Mouse (Mus musculus): ENCODE results near the gene Wfdc1.

Gene Wfdc1

DNA sequence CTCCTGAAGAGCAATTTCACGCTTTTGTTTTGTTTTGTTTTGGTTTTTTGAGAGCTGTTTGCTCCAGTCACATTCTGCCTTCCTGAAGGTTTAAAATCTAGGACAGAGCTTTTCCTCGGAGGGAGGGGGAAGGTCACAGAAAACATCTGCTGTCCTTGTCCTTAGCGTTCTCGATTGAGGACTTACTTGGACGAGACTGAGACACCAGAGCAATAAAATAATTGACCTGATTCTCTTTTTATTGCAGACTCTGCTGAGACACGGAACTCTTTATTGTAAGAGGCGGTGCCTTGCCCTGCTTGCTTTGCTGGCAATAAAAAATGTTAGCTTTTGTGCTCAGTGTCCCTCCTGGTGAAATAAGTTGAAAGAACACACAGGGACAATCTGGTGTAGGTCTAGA is 26.4 kb upstream of the Wfdc1 start:
- no peak for DNase-seq (ENCODE audit: low read depth)

- no peak for DNase-seq (ENCODE audit: low read depth)
Observed at GRCm38 (mm10) chr8:119641058-119641457, 25.1 kb upstream of the Wfdc1 start.

DNA sequence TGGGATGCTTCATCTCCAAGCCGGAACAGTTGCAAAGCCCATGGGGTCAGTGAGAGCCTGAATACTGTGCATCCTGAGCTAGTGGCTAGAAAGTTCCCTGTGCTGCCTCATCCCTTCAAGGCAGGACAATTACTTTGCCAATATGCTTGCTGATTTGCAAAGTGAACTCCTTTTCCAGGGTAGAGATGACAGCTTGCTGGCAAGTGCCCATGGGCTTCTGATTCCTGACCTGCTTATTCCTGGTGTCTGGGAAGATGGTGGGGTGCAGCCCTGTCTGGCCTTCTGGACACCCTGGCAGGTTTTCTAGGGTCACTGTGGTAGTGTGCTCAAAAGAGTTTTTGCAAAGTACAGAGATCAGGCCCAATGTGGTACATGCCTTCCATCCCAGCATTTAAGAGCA is 23.2 kb upstream of the Wfdc1 start:
- DNase-seq (ENCODE audit: low read depth), result no peak

DNA sequence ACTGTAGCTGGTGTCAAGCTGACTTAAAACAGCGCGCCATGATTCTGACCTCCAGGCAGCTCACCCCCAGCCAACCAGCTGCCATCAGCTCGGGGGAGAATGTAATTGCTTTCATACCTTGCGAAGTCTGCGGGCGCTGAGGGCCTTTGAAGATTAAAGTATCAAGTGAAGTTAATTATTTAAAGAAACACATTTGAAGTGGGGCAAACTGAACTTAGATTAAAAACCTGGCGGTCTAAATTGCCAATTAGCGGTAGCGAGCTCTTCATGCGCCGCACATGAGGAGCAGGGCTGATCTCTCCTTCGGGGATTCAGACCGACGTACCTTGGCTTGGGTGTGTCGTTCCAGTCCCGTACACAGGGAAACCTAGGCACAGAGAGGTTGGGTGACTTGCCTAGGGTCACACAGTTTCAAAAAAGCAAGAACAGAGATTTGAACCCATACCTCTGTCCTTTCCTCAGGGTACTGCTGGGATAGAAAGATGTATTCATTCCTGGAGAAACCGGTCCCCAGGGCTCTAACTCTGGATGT is 21.7 kb upstream of the Wfdc1 start:
- DNase-seq (ENCODE audit: low read depth), result no peak

GRCm38 (mm10) chr8:119644981-119645597 is 21.1 kb upstream of the Wfdc1 start:
- DNase-seq (ENCODE audit: low read depth), result no peak

DNA sequence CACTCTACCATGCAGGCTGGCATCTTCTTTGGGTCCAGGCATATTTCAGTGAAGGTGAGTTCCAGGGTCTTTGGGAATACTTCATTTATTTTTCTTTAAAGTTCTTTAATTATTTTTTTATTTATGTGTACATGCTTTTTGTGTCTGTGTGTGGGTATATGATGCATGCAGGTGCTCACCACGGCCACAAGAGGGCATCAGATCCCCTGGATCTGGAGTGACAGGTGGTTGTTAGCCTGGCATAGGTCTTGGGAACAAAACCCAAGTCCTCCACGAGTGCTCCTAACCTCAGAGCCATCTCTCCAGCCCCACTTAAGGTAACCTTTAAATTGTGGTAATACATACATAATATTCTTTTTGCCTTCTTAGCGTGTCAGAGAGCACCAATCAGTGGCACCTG is 20.0 kb upstream of the Wfdc1 start:
- peak; percentile 8 for DNase-seq (ENCODE audit: low read depth)

DNA sequence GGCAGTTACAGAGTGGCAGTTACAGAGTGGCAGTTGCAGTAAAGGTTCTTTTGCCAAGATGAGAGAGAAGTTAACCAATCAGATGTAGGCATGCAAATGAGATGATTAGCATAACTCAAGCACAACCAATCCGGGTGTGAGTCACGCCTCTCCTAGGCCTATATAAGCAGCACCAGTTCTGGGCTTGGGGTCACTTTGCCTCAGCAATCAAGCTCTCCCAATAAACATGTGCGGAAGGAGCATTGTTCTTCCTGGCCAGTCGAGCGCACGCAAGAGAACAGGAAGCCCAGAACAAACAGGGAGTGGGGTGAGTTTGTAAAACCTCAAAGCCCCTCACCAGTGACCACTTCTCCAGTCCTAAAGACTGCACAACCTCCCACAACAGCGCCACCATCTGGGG is 19.3 kb upstream of the Wfdc1 start:
- no peak for DNase-seq (ENCODE audit: low read depth)

GRCm38 (mm10) chr8:119651324-119651723 is 14.8 kb upstream of the Wfdc1 start:
- DNase-seq (ENCODE audit: low read depth), result no peak

DNA sequence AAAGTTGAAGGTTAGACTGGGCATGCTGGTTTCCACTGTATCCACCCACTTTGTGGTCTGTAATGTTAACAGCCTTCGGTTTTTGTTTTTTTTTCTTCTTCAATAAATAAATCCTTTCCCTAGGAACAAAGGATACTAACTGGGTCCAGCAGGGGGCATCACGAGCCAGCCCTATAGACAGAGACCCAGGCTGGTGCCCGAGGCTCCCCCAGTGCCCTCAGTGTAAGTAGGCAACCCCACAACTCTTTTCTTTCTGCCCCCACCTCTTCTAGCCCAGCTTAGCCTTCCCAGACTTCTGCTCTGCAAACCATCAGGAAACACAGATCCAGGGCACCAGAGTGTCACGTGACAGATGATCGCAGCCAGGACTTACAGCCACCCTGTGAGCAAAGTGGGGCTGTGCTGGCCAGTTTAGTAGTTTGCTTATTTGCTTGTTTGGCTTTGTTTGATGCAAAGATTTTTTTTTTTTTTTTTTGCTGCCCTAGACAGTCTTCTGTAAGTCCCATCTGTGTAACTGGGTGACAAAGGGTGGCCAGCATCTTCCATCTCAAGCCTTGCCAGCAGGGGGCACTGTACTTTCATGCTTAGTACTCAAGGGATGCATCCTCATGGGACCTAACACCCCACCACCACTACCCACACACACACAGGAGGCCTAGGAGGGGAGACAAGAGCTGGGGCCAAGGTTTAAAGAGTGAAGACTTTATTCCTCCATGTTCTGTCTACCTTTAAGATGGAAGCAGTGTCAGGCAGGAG is 9.3 kb upstream of the Wfdc1 start:
- DNase-seq (ENCODE audit: low read depth), result peak; percentile 58

GRCm38 (mm10) chr8:119661081-119661480 is 5.1 kb upstream of the Wfdc1 start:
- no peak for DNase-seq (ENCODE audit: low read depth)

GRCm38 (mm10) chr8:119661892-119662291 is 4.3 kb upstream of the Wfdc1 start:
- no peak for DNase-seq (ENCODE audit: low read depth)

DNA sequence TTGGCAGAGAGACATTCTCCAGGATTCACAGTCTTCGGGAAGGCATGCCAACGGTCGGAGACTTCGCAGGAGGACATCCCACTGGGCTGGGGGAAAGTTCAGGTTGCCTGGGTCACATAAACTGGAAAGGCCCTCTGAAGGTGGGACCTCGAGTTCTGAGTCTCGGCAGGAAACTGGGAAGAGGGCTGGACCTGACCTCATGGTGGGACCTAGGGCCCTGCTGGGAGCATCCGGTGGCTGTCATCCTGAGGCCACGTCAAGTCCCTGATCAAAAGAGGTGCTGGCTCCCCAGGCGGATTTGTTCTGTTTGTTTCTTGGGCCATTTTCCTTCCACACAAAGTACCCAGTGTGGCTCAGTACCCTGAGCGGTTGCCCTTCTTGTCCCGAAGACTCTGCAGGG is 2.7 kb upstream of the Wfdc1 start:
- no peak for DNase-seq (ENCODE audit: low read depth)

- DNase-seq (ENCODE audit: low read depth), result no peak
Observed at GRCm38 (mm10) chr8:119665270-119665669, 895 bp upstream of the Wfdc1 start.

- DNase-seq (ENCODE audit: low read depth), result no peak
Observed at GRCm38 (mm10) chr8:119668447-119668846, 2.3 kb downstream of the Wfdc1 start.

DNA sequence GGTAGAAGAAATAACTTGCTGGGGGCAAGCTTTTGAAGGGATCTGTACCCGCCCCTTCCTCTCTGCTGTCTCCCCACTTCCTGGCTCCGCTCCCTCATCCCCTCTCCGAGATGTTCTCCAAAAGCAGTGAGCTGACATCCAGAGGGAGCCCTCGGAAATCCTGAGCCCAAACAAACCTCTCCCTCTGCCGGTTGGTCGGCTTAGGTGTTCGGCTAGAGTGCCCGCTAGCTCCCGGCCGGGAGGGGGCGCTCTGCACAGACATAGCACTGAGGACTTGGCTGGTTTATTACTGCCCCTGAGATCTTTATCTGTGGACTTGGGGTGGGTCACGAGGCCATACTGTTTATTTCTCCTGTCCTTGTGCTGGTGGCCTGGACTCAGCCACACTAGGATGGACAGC is 3.1 kb downstream of the Wfdc1 start:
- DNase-seq (ENCODE audit: low read depth), result peak; percentile 34

DNA sequence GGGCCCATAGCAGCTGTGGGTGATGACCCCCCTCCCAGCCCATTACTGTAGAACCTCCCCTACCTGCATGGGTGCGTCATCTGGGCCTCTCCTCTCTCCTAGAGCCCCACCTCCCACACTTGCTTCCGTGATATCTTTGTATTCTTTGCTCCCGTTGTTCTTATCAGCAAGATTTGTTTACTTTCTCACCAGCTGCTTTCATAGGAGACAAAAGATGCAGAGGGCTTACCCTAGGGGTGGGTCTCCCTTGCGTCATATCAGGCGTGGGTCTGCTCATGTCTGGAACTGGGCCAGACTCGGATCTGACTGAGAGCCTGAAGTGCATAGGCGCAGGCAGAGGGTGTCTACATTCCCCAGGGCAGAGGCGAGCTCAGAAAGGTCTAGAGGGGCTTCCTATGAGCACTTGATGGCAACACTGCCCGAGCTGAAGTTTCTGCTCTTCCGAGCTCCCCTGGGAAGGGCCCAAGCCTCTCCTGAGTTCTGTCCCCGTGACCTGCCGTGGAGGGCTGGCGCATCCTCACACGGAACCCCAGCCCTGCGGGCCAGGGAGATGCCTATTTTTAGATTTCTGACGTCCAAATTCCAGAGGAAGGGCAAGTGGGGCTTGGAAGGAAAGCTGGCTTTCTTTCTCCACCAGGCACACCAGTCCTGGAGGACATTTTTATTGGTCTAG is 4.4 kb downstream of the Wfdc1 start:
- no peak for DNase-seq (ENCODE audit: low read depth)

DNA sequence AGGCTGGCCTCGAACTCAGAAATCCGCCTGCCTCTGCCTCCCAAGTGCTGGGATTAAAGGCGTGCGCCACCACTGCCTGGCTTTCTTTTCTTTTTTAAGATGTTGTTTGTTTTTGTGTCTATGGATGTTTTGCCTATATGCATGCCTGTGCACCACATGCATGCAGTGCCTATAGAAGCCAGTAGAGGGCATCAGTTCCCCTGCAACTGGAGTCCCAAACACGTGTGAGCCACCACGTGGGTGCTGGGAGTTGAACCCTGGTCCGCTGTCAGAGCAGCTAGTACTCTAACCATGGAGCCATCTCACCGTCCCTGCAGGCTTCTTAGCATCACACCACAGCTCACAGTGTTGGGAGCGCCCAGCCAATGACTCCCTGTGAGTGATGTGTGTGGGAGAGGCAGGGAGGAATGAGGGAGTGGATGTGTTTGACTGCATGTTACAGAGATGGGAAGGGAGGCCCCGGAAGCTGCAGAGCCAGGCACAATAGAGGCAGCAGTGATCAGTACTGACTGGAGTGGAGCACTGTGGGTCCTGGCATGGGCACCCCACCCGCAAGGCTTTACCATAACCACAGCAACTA is 7.9 kb downstream of the Wfdc1 start:
- peak; percentile 33 for DNase-seq (ENCODE audit: low read depth)

DNA sequence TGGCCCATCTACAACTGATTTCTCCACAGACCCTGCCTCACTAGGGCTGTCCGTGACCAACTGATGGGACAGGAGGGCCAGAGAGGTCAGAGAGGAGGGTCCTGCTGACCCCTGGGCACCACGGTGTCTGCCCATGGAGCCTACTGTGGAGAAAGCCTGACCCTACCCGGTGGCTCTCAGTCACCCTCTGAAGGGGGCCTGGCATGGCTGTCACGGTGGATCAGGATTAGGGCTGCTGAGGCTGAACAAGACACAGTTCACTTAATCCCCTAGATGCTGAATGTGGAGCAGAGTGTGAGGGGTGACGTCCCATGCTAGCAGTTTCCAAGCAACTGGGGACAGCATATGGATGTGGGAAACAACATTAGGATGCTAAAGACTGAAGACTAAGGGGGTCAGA is 9.3 kb downstream of the Wfdc1 start:
- DNase-seq (ENCODE audit: low read depth), result no peak

GRCm38 (mm10) chr8:119676389-119676788 is 10.2 kb downstream of the Wfdc1 start:
- DNase-seq (ENCODE audit: low read depth), result peak; percentile 89

DNA sequence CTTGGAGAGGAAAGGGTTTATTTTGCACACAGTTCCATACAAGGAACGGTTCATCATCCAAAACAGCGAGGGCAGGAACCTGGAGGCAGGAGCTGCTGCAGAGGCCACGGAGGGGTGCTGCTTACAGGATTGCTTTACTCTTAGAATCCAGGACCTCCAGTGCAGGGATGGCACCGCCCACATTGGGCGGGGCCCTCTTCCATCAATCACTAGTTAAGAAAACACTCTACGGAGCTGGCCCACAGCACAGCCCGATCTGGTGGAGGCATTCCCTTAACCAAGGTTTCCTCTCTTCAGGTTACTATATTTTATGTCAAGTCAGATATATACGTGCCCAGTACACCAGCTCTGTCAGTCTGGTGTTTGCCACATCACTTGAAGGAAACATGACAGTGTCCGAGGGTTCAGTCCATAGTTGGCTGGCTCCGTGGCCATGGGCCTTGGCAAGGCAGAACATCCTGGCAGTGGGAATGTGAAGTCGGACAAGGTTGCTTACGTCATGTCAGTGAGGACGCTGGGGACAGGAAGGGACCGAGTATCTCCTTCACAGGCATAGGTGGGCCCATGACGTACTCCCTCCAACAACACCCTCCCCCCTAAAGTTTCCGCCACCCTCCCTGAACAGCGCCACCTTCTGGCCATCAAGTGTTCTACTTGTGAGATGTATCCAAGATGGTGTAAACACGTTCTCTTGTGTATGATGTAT is 12.1 kb downstream of the Wfdc1 start:
- peak; percentile 72 for DNase-seq (ENCODE audit: low read depth)

- no peak for DNase-seq (ENCODE audit: low read depth)
Observed at GRCm38 (mm10) chr8:119679184-119679583, 13.0 kb downstream of the Wfdc1 start.

GRCm38 (mm10) chr8:119690602-119691001 is 24.4 kb downstream of the Wfdc1 start:
- DNase-seq (ENCODE audit: low read depth), result no peak
